Comparison of ENCODE assay signal across 8 mouse cellular contexts in the genomic region with DNA sequence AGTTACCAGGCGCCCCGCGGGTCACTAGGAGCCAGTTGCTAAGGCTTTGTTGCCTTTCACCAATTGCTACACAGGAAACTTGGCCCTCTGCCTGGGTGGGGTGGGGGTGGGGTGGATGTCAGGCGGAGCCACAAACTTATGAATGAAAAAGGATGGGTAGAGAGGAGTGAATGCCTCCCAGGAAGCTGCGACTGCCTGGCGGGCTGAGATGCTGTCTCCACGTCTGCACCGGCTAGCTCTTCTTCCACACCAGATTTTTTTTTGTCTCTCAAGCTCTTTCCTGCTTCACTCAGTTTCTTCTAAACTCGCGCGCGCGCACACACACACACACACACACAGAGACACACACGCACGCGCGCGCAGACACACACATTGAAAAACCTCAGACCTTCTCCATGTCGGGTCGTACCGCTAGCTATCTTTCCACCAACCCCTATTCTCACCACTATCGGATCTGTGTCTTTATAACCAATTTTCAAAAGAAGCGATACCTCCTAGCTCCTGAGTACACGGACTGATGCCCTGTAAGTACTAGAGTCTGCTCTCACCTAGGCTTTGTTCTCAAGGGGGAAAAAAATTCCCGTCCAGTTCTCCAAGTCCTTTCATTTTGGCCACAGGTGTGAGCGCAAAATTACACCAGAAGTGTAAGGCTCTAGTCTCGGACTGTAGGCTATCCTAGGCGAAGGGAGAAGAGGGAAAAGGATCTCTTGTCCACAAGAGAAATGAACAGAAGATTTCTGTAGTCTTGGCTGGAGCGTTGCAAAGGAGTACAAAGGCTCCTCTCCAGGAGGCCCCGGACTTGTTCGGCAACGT. TPM values are rescaled to one million over a fixed set of nuclear protein-coding genes. Genes with fewer than 3 reads are reported as not detected.
DNase-seq lines count a peak whose midpoint lies in the region; ATAC-seq and TF ChIP-seq lines count a peak whose summit lies in the region.

No protein-coding gene starts in this region.

- no peaks in the 10 kb centered on the region for H3K27me3 ChIP-seq in heart, adult 2 months (ENCODE audit: control insufficient read depth, insufficient read depth, low read length)
- no peaks in the 10 kb centered on the region for H3K27me3 ChIP-seq in liver, postnatal 0 days (ENCODE audit: insufficient read depth, low read length)
- H3K27me3 ChIP-seq in stomach, postnatal 0 days (ENCODE audit: control insufficient read depth, insufficient read depth, low read length): no peaks in the 10 kb centered on the region

- peak overlapping the region; percentile 96 for H3K4me2 ChIP-seq in liver, postnatal 0 days (ENCODE audit: low read depth, low read length)
- peak overlapping the region; percentile 95 for H3K4me2 ChIP-seq in stomach, postnatal 0 days (replicated peaks; ENCODE audit: low read depth)

- H3K9me3 ChIP-seq in liver, postnatal 0 days (ENCODE audit: low read length): no peaks in the 10 kb centered on the region
- H3K9me3 ChIP-seq in stomach, postnatal 0 days (ENCODE audit: control insufficient read depth, low read length): no peaks in the 10 kb centered on the region

- TF ChIP-seq CTCF in heart, adult 2 months (IDR thresholded peaks at IDR 0.05): no peak
- TF ChIP-seq CTCF in liver, postnatal 0 days (IDR thresholded peaks at IDR 0.05; ENCODE audit: low read depth): no peak
- no peak for TF ChIP-seq CTCF in stomach, postnatal 0 days (IDR thresholded peaks at IDR 0.05; ENCODE audit: low read depth)

- no peaks in the 10 kb centered on the region for H3K36me3 ChIP-seq in heart, adult 2 months (ENCODE audit: control insufficient read depth, insufficient read depth, low read length)
- H3K36me3 ChIP-seq in liver, postnatal 0 days (replicated peaks; ENCODE audit: insufficient read depth, low read length): no peaks in the 10 kb centered on the region
- H3K36me3 ChIP-seq in stomach, postnatal 0 days (ENCODE audit: control insufficient read depth, insufficient read depth, low read length): no peaks in the 10 kb centered on the region; the same call in 1 of the 2 replicates

- intact Hi-C loops in heart, adult 2 months (cut with DNase I): loop anchor here (5.0 kb wide), 2 partner anchors 68 to 88 kb away; a partner anchor contains a TSS
- intact Hi-C loops in heart, postnatal 36 days (cut with DNase I): loop anchor here (2.0 to 10.0 kb wide), 5 partner anchors 37 to 320 kb away; a partner anchor contains a TSS

- peak overlapping the region; percentile 79 for H3K27ac ChIP-seq in heart, adult 2 months
- peak overlapping the region; percentile 89 for H3K27ac ChIP-seq in liver, postnatal 0 days (ENCODE audit: low read depth)
- peak overlapping the region; percentile 93 for H3K27ac ChIP-seq in stomach, postnatal 0 days (replicated peaks)

- peak overlapping the region; percentile 34; the same call in 1 of the 2 replicates for H3K9ac ChIP-seq in heart, adult 2 months (ENCODE audit: low read depth, low read length)
- peak overlapping the region; percentile 86 for H3K9ac ChIP-seq in liver, postnatal 0 days (replicated peaks)
- H3K9ac ChIP-seq in stomach, postnatal 0 days (ENCODE audit: low read length): peak overlapping the region; percentile 85

- no peaks in the 10 kb centered on the region for H3K4me1 ChIP-seq in heart, adult 2 months (ENCODE audit: control insufficient read depth, insufficient read depth, low read length)
- peaks cover 3% of the 10 kb centered on the region; the same call in 1 of the 2 replicates for H3K4me1 ChIP-seq in liver, postnatal 0 days (ENCODE audit: insufficient read depth)
- no peaks in the 10 kb centered on the region for H3K4me1 ChIP-seq in stomach, postnatal 0 days (replicated peaks; ENCODE audit: control insufficient read depth, insufficient read depth)

- under 1% methylated on average over 32 of the region's 32 CpGs for WGBS in heart, adult 2 months
- under 1% methylated on average over 32 of the region's 32 CpGs for WGBS in liver, postnatal 0 days (ENCODE audit: insufficient replicate concordance)
- WGBS in stomach, postnatal 0 days: 1% methylated on average over 32 of the region's 32 CpGs

- peak; percentile 11; the same call in 1 of the 2 replicates for ATAC-seq in granulocyte monocyte progenitor cell, adult 5-6 weeks (replicated peaks; ENCODE audit: poor library complexity, severe bottlenecking)
- peak; percentile 16 for ATAC-seq in liver, postnatal 0 days
- no peak for ATAC-seq in stomach, postnatal 0 days (ENCODE audit: low FRiP score, low TSS enrichment)
- ATAC-seq in monocyte, adult 5-6 weeks (replicated peaks; ENCODE audit: insufficient number of reproducible peaks, low FRiP score, low TSS enrichment, poor library complexity, severe bottlenecking): no peak

- no peak for TF ChIP-seq POLR2A in heart, adult 2 months (IDR thresholded peaks at IDR 0.05; ENCODE audit: insufficient read depth, low read depth, low read length)

- peak overlapping the region; percentile 80 for H3K4me3 ChIP-seq in heart, adult 2 months
- peak overlapping the region; percentile 95 for H3K4me3 ChIP-seq in liver, postnatal 0 days (ENCODE audit: low read depth, low read length)
- peak overlapping the region; percentile 93 for H3K4me3 ChIP-seq in stomach, postnatal 0 days (ENCODE audit: low read depth, low read length)

- no peaks in the 10 kb centered on the region for H3K79me2 ChIP-seq in heart, adult 2 months (replicated peaks; ENCODE audit: control insufficient read depth, insufficient read depth, low read length)

- no peak for TF ChIP-seq EP300 in heart, adult 2 months (IDR thresholded peaks at IDR 0.05; ENCODE audit: insufficient read depth, low read depth, low read length)
- no peak for TF ChIP-seq EP300 in liver, postnatal 0 days (IDR thresholded peaks at IDR 0.05; ENCODE audit: low read depth)
- no peak for TF ChIP-seq EP300 in stomach, postnatal 0 days (optimal IDR thresholded peaks at IDR 0.05)

- DNase-seq in heart, adult 2 months: peak in 1 of 2 experiments; percentile 25
- no peak for DNase-seq in heart, postnatal 36 days
- DNase-seq in thymus, postnatal 0 days (ENCODE audit: low spot score): peak; percentile 74
- no peak for DNase-seq in thymus, postnatal 25 days
- DNase-seq in liver, postnatal 0 days: no peak
- no peak for DNase-seq in stomach, postnatal 0 days (ENCODE audit: low spot score)

RNA-seq across cellular contexts. Expression of a gene that starts 0.5 kb away (rescaled TPM):
- 1 to 10 TPM; 2.8 to 3.4 TPM for total RNA-seq in heart, adult 2 months (2021)
- polyA plus RNA-seq in heart, adult 2 months (2012; rRNA removed): 1.3 and 1.6 TPM in 2 replicates
- 1 to 10 TPM; 3.0 to 4.6 TPM for total RNA-seq in heart, postnatal 36 days (2021)
- 7.7 and 7.8 TPM in 2 replicates for polyA plus RNA-seq in thymus, postnatal 0 days (2015; fragmentation: Nextera tagmentation; extraction: Ambion mirVana)
- 29.2 and 58.3 TPM in 2 replicates for total RNA-seq in granulocyte monocyte progenitor cell, adult 5-6 weeks (2014; fragmentation: Nextera tagmentation)
- total RNA-seq in granulocyte monocyte progenitor cell, adult 5-6 weeks (2017): 22.3 and 25.2 TPM in 2 replicates
- polyA plus RNA-seq in liver, postnatal 0 days (2015; fragmentation: Nextera tagmentation; extraction: Ambion mirVana): 1.5 TPM in 2 replicates
- polyA plus RNA-seq in stomach, postnatal 0 days (2015; fragmentation: Nextera tagmentation; extraction: Ambion mirVana): 4.6 TPM in 2 replicates
- total RNA-seq in monocyte, adult 5-6 weeks (2017): 27.2 to 31.3 TPM (median 28.2 TPM) in 3 replicates

Comparison
In these comparisons a context has a peak if more than half of its experiments do, and no peak if none do; other contexts are left out.
1. H3K9ac ChIP-seq: peak in every context shown above with its lines; median percentile 86 in liver, postnatal 0 days; 85 in stomach, postnatal 0 days; 34 in heart, adult 2 months.
2. ATAC-seq: peak in granulocyte monocyte progenitor cell, adult 5-6 weeks (single experiment) and liver, postnatal 0 days (single experiment); none in stomach, postnatal 0 days (single experiment) and monocyte, adult 5-6 weeks (single experiment).
3. Peak in every context shown above with its lines, with median percentiles within 50 percentile points of each other: H3K27ac ChIP-seq and H3K4me3 ChIP-seq.